Mouse (Mus musculus) MEL (cell line): Measurements from ENCODE around the gene Cnot11. TPM values are rescaled to one million over a fixed set of nuclear protein-coding genes. Genes with fewer than 3 reads are reported as not detected.
"Not testable (repeated sequence)": the region's sequence is repeated elsewhere in the genome, so short reads cannot be mapped to it uniquely, and the experiment has no call there.

Experiments
- DNase-seq: peaks from one replicate; pipeline ENCODE4 v3.0.0; 2011; ENCODE audit warnings: low read depth, low spot score
- H3K27ac ChIP-seq: 2 replicates; pipeline ENCODE4 v1.5.1; 2012; ENCODE audit warnings: low read depth, mild to moderate bottlenecking, control low read depth, low read length, moderate library complexity; ENCODE audit not compliant: control insufficient read depth
- H3K27me3 ChIP-seq, 2 experiments: fragments of 150-350 bp in 1 of 2; sonication (generic) in 1 of 2; 2 replicates each; pipeline ENCODE4 v1.6.1; 2012; ENCODE audit warnings: low read length in 2 of 2, mild to moderate bottlenecking in 2 of 2, improper control_type of control experiment in 1 of 2, moderate library complexity in 1 of 2; ENCODE audit not compliant: insufficient read depth in 2 of 2, control insufficient read depth in 1 of 2
- H3K36me3 ChIP-seq, 2 experiments: 2 replicates each; pipeline ENCODE4 v1.6.1; 2012 to 2014; ENCODE audit warnings: low read length in 2 of 2, improper control_type of control experiment in 1 of 2, inconsistent platforms in 1 of 2, mild to moderate bottlenecking in 1 of 2; ENCODE audit not compliant: insufficient read depth in 2 of 2, control insufficient read depth in 1 of 2
- H3K4me1 ChIP-seq, 2 experiments: fragments of 150-350 bp in 1 of 2; sonication (generic) in 1 of 2; 2 replicates each; pipeline ENCODE4 v1.6.1; 2012; ENCODE audit warnings: low read length in 2 of 2, improper control_type of control experiment in 1 of 2, mild to moderate bottlenecking in 1 of 2; ENCODE audit not compliant: insufficient read depth in 2 of 2, control insufficient read depth in 1 of 2
- H3K4me3 ChIP-seq, 2 experiments: fragments of 150-350 bp in 1 of 2; sonication (generic) in 1 of 2; 2 replicates each; pipeline ENCODE4 v1.5.1; 2012; ENCODE audit warnings: low read depth in 2 of 2, low read length in 2 of 2, mild to moderate bottlenecking in 2 of 2, moderate library complexity in 2 of 2, control low read depth in 1 of 2, improper control_type of control experiment in 1 of 2; ENCODE audit not compliant: control insufficient read depth in 1 of 2, insufficient read depth in 1 of 2
- H3K79me2 ChIP-seq: 2 replicates; pipeline ENCODE4 v1.6.1; 2012; ENCODE audit warnings: mild to moderate bottlenecking, low read length, moderate library complexity; ENCODE audit not compliant: control insufficient read depth, poor library complexity, insufficient read depth
- H3K9ac ChIP-seq: 2 replicates; pipeline ENCODE4 v1.6.1; 2012; ENCODE audit warnings: low read depth, mild to moderate bottlenecking, control low read depth, low read length, moderate library complexity; ENCODE audit not compliant: control insufficient read depth, poor library complexity, severe bottlenecking
- H3K9me3 ChIP-seq: fragments of 150-350 bp; sonication (generic); replicated peaks from 2 replicates; pipeline ENCODE4 v1.6.1; 2012; ENCODE audit warnings: mild to moderate bottlenecking, low read length, improper control_type of control experiment, moderate library complexity; ENCODE audit not compliant: insufficient read depth
- CHD2 ChIP-seq: IDR thresholded peaks from 2 replicates; pipeline ENCODE4 v1.6.1; 2011; ENCODE audit warnings: low read length, improper control_type of control experiment
- CTCF ChIP-seq, 3 experiments: IDR thresholded peaks in 2 of 3; conservative IDR thresholded peaks in 1 of 3; 2 replicates each; pipeline ENCODE4 v1.5.1; 2011 to 2012; ENCODE audit warnings: low read length in 3 of 3, low read depth in 2 of 3, mild to moderate bottlenecking in 2 of 3, improper control_type of control experiment in 1 of 3, inconsistent platforms in 1 of 3, mixed read lengths in 1 of 3, moderate library complexity in 1 of 3; ENCODE audit not compliant: control insufficient read depth in 1 of 3, insufficient read depth in 1 of 3, poor library complexity in 1 of 3, severe bottlenecking in 1 of 3
- EP300 ChIP-seq, 2 experiments: IDR thresholded peaks; 2 replicates each; pipeline ENCODE4 v1.6.1; 2011; ENCODE audit warnings: improper control_type of control experiment in 2 of 2, low read length in 2 of 2, low read depth in 1 of 2, mild to moderate bottlenecking in 1 of 2
- KAT2A ChIP-seq: conservative IDR thresholded peaks from 2 replicates; pipeline ENCODE4 v1.6.1; 2012; ENCODE audit warnings: low read depth, low read length, improper control_type of control experiment, inconsistent platforms
- MAFK ChIP-seq: IDR thresholded peaks from 2 replicates; pipeline ENCODE4 v1.6.1; 2011; ENCODE audit warnings: low read depth, mild to moderate bottlenecking, low read length, improper control_type of control experiment, borderline replicate concordance
- MAX ChIP-seq: IDR thresholded peaks from 2 replicates; pipeline ENCODE4 v1.6.1; 2011; ENCODE audit warnings: low read length, improper control_type of control experiment
- MYC ChIP-seq: IDR thresholded peaks from 2 replicates; pipeline ENCODE4 v1.6.1; 2011; ENCODE audit warnings: low read depth, mild to moderate bottlenecking, low read length, improper control_type of control experiment, moderate library complexity
- POLR2A ChIP-seq, 2 experiments: IDR thresholded peaks; 2 replicates each; pipeline ENCODE4 v1.6.1; 2011 to 2012; ENCODE audit warnings: low read length in 2 of 2, mild to moderate bottlenecking in 2 of 2, control low read depth in 1 of 2, improper control_type of control experiment in 1 of 2, low read depth in 1 of 2, moderate library complexity in 1 of 2; ENCODE audit not compliant: control insufficient read depth in 1 of 2, insufficient read depth in 1 of 2, poor library complexity in 1 of 2
- POLR2AphosphoS2 ChIP-seq: IDR thresholded peaks from 2 replicates; pipeline ENCODE4 v1.6.1; 2011; ENCODE audit warnings: low read length, improper control_type of control experiment
- POLR2AphosphoS5 ChIP-seq: IDR thresholded peaks from 2 replicates; pipeline ENCODE4 v1.6.1; 2012; ENCODE audit warnings: low read depth, borderline replicate concordance, mild to moderate bottlenecking, inconsistent platforms, low read length, moderate library complexity, mixed read lengths
- SMC3 ChIP-seq: IDR thresholded peaks from 2 replicates; pipeline ENCODE4 v1.6.1; 2011; ENCODE audit warnings: low read depth, low read length, improper control_type of control experiment
- TAL1 ChIP-seq: IDR thresholded peaks from 2 replicates; pipeline ENCODE4 v1.6.1; 2012; ENCODE audit warnings: mild to moderate bottlenecking, inconsistent platforms, low read length, moderate library complexity, mixed read lengths
- USF1 ChIP-seq: IDR thresholded peaks from 2 replicates; pipeline ENCODE4 v1.6.1; 2014; ENCODE audit warnings: low read depth, mild to moderate bottlenecking, inconsistent platforms, low read length, improper control_type of control experiment, moderate library complexity
- ZKSCAN1 ChIP-seq: IDR thresholded peaks from 2 replicates; pipeline ENCODE4 v1.6.1; 2012; ENCODE audit warnings: low read depth, mild to moderate bottlenecking, inconsistent platforms, low read length, improper control_type of control experiment, moderate library complexity
- polyA plus RNA-seq, 2 experiments: library from polyadenylated mRNA; stranded (reverse) in 1 of 2; unstranded in 1 of 2; fragments of >175 nt in 1 of 2; fragments of >200 nt in 1 of 2; gene quantifications; 2 replicates each; pipeline versions ENCODE4 v1.2.1 to v1.2.4; 2012; ENCODE audit warnings: low replicate concordance in 2 of 2, low read depth in 1 of 2; ENCODE audit not compliant: insufficient read length in 2 of 2, insufficient read depth in 1 of 2, missing spikeins in 1 of 2
- total RNA-seq: library from RNA; depleted of rRNA; stranded (reverse); fragments of 300-350 nt; gene quantifications from 2 replicates; pipeline ENCODE4 v1.2.3, GENCODE M21; 2012

The Cnot11 gene
- total and polyA plus RNA-seq, 3 experiments = 20.0 to 46.0 (median 37.9) TPM

GRCm38 (mm10) chr1:39590193-39590592 is 55.4 kb downstream of the Cnot11 start:
- no peak for DNase-seq
- H3K9ac ChIP-seq = no peak overlapping the region
- H3K27ac ChIP-seq = no peak overlapping the region
- no peaks in the 10 kb centered on the region for H3K79me2 ChIP-seq
- no peaks in the 10 kb centered on the region for H3K9me3 ChIP-seq
- no peak overlapping the region for H3K4me3 ChIP-seq
- no peak for TF ChIP-seq EP300 (IDR thresholded peaks at IDR 0.05; ENCODE audit: low read depth in 1 of 2, low read length in 2 of 2)
- TF ChIP-seq MAX = no peak
- TF ChIP-seq MYC = no peak
- TF ChIP-seq KAT2A = no peak
- no peak for TF ChIP-seq USF1
- no peak for TF ChIP-seq ZKSCAN1
- TF ChIP-seq POLR2A (IDR thresholded peaks at IDR 0.05; ENCODE audit: control insufficient read depth in 1 of 2, insufficient read depth in 1 of 2, low read depth in 1 of 2, low read length in 2 of 2, poor library complexity in 1 of 2) = no peak
- H3K36me3 ChIP-seq = no peaks in the 10 kb centered on the region
- no peaks in the 10 kb centered on the region for H3K27me3 ChIP-seq
- no peaks in the 10 kb centered on the region for H3K4me1 ChIP-seq

GRCm38 (mm10) chr1:39591557-39591956 is 56.8 kb downstream of the Cnot11 start:
- H3K4me1 ChIP-seq, H3K79me2 ChIP-seq, DNase-seq, H3K36me3 ChIP-seq, H3K27ac ChIP-seq, H3K27me3 ChIP-seq, H3K9ac ChIP-seq, H3K4me3 ChIP-seq, H3K9me3 ChIP-seq: not testable (repeated sequence)

- Histone ChIP-seq H3K27ac (no peak overlapping the region), H3K4me3 (no peak overlapping the region)
- no peak for DNase-seq
- TF ChIP-seq CTCF (IDR thresholded peaks at IDR 0.05 in 2 of 3, conservative IDR thresholded peaks at IDR 0.05 in 1 of 3; ENCODE audit: control insufficient read depth in 1 of 3, insufficient read depth in 1 of 3, low read depth in 2 of 3, low read length in 3 of 3, poor library complexity in 1 of 3, severe bottlenecking in 1 of 3) = no peak
- no peak for TF ChIP-seq SMC3
- TF ChIP-seq POLR2AphosphoS5 = no peak
- TF ChIP-seq TAL1 = no peak
- no peak for TF ChIP-seq POLR2AphosphoS2
- no peak for TF ChIP-seq MAFK
- TF ChIP-seq CHD2 = no peak
- TF ChIP-seq MAX = no peak
- TF ChIP-seq, all 39 proteins: peak for 0
- H3K79me2 ChIP-seq = no peaks in the 10 kb centered on the region
- no peaks in the 10 kb centered on the region for H3K36me3 ChIP-seq
- H3K27me3 ChIP-seq = no peaks in the 10 kb centered on the region
- no peaks in the 10 kb centered on the region for H3K9me3 ChIP-seq
- H3K4me1 ChIP-seq = no peaks in the 10 kb centered on the region; a peak in 1 of 4 replicates
- no peak overlapping the region for H3K9ac ChIP-seq
These were observed 57.3 kb downstream of the Cnot11 start for GRCm38 (mm10) chr1:39592090-39592489.
